Mouse (Mus musculus) macrophage (primary cell): ENCODE data around the gene Mylk3. TPM values are rescaled to one million over a fixed set of nuclear protein-coding genes. Genes with fewer than 3 reads are reported as not detected.

Experiments used
- H3K27ac ChIP-seq: fragments of 350-480 bp; formaldehyde crosslinking; 2 replicates; pipeline ENCODE4 v1.9.0; 2021
- H3K36me3 ChIP-seq: fragments of 350-480 bp; formaldehyde crosslinking; 2 replicates; pipeline ENCODE4 v1.9.0; 2021; ENCODE audit errors: inconsistent target
- H3K4me3 ChIP-seq: fragments of 350-480 bp; formaldehyde crosslinking; 2 replicates; pipeline ENCODE4 v1.9.0; 2021; ENCODE audit errors: inconsistent target
- H3K79me2 ChIP-seq: fragments of 350-480 bp; formaldehyde crosslinking; 2 replicates; pipeline ENCODE4 v1.9.0; 2021; ENCODE audit errors: inconsistent target
- WGBS: methylation state at CpG from one replicate; pipeline ENCODE4 v1.1.7; 2026; ENCODE audit warnings: inconsistent platforms; ENCODE audit not compliant: missing documents; 5-methylcytosine and 5-hydroxymethylcytosine counted together
- polyA plus RNA-seq: library from polyadenylated mRNA; stranded (reverse); fragments of 250-400 nt; gene quantifications from 3 replicates; pipeline ENCODE4 v1.2.4, GENCODE M21; 2018; ENCODE audit warnings: inconsistent platforms
- total RNA-seq, 78 experiments: library from RNA; depleted of rRNA; stranded (reverse); fragments of 250-400 nt; gene quantifications; 1 replicate in 9 of 78; 2 replicates in 24 of 78; 3 replicates in 43 of 78; 4 replicates in 2 of 78; pipeline ENCODE4 v1.2.4; 2018; ENCODE audit warnings: inconsistent platforms in 56 of 78

The Mylk3 gene
- total RNA-seq (2018; cell fraction: chromatin; rRNA removed), result 1 to 10 TPM in 4 of 26 experiments, under 1 TPM in 4, not detected in 18; 0.23 to 3.3 (median 1.1) TPM
- total RNA-seq (2018; cell fraction: cytosol; rRNA removed), result under 1 TPM in 1 of 26 experiments, not detected in 25; 0.07 TPM
- under 1 TPM in 1 of 26 experiments, not detected in 25; 0.22 TPM for total RNA-seq (2018; cell fraction: nucleus; rRNA removed)
- polyA plus RNA-seq, result 0.06 TPM in 1 of 3 replicates, not detected in the others

DNA sequence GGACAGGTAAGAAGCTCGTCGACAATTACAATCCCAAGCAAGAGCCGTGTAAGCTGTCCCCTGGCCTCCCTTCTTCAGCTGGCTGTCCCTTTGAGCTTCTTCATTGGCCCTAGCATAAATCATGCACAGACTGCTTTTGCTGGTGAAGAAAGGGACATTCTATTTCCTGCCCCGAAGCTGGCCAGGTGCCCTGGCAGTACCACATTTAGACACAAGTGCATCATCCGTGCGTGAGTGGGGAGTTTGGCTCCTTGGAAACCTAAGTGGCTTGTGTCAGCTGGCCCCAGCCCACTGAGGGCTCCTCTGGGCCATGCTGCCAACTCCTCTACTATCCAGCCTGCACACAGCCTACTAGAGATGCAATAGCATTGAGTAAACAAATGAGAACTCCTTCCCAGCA is at the start of gene Mylk3:
Gene Mylk3, minus strand, starts transcription at position 141 of the 400 bp plus-strand sequence.
- 53% methylated on average over 6 of the region's 6 CpGs for WGBS
- H3K27ac ChIP-seq, result no peak within 1 kb of the TSS
- no peaks in the 10 kb centered on the region for H3K36me3 ChIP-seq
- no peak within 1 kb of the TSS for H3K4me3 ChIP-seq
- H3K79me2 ChIP-seq, result no peaks in the 10 kb centered on the region

DNA sequence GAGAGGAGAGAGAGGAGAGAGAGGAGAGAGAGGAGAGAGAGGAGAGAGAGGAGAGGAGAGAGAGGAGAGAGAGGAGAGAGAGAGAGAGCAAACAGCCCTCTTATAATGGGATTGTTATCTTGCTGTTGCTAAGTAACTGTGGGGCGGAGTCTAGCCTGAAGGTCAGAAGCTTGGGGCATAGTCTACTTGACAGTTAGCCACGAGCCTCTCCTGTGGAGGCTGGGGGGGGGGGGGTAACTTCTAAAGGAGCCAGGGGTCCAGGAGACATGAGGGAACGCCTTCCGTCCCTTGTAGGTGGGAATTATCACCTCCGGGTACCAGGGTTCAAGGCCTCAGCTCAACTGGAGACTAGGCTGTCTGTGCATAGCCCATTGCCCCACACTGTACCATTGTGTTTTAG is 49.6 kb upstream of the Mylk3 start:
- Histone ChIP-seq H3K36me3 (no peaks in the 10 kb centered on the region), H3K79me2 (peaks cover 15% of the 10 kb centered on the region), H3K4me3 (no peak overlapping the region), H3K27ac (no peak overlapping the region)
- WGBS, result 82% methylated on average over 5 of the region's 5 CpGs

GRCm38 (mm10) chr8:85434817-85435216 is 48.7 kb upstream of the Mylk3 start:
- H3K4me3 ChIP-seq, result no peak overlapping the region
- no peaks in the 10 kb centered on the region for H3K36me3 ChIP-seq
- no peak overlapping the region for H3K27ac ChIP-seq
- 95% methylated on average over 12 of the region's 12 CpGs for WGBS
- peaks cover 24% of the 10 kb centered on the region for H3K79me2 ChIP-seq

GRCm38 (mm10) chr8:85433017-85433393 is 46.9 kb upstream of the Mylk3 start:
- Histone ChIP-seq H3K36me3 (no peaks in the 10 kb centered on the region), H3K79me2 (peaks cover 42% of the 10 kb centered on the region), H3K27ac (no peak overlapping the region), H3K4me3 (peak overlapping the region; percentile 34)
- 2% methylated on average over 6 of the region's 6 CpGs for WGBS

DNA sequence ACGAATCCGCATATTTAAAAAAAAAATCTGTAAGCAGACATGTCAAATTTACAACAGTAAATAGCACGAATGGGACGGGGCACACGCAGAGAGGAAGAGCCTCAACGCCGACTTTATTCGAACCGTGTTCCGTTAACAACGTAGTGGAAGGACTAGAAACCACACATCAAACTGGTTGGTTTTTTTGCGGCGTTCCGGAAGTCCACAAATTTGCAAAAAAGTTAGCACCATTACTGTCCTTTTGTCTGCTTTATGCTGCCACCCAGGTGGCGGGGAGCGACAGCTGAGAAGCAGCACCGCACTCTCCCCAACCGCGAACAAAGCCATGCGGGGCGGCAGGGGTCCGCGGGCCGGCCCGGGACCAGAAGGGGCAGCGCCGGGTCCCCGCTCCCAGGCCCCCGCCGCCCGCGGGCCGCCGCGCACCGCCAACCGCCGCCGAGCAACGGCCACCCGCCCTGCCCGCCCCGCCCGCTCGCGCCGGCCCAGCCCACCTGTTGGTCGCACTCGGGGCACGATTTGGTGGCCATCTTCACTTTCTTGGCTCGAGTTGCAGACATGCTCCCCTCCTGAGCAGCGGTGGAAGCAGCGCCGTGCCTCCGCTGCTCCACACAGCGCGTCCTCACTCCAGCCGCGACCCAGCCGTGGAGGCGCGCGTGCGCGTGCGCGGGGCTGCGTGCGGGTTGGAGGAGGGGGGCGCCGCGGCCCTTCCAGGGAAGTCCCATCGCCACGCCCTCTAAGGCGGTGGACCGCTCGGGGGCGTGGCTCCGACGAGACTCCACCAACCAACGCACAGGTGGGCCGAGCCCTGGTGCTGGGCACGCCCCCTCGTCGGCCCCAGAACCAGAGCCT is 46.2 kb upstream of the Mylk3 start, which contains the start of gene 4921524J17Rik:
Gene 4921524J17Rik, minus strand, starts transcription at position 666 of the 849 bp plus-strand sequence.
- peak within 1 kb of the TSS; percentile 48 for H3K27ac ChIP-seq
- WGBS, result under 1% methylated on average over 75 of the region's 85 CpGs
- H3K36me3 ChIP-seq, result no peaks in the 10 kb centered on the region
- peak within 1 kb of the TSS; percentile 68 for H3K4me3 ChIP-seq
- H3K79me2 ChIP-seq, result peaks cover 48% of the 10 kb centered on the region

DNA sequence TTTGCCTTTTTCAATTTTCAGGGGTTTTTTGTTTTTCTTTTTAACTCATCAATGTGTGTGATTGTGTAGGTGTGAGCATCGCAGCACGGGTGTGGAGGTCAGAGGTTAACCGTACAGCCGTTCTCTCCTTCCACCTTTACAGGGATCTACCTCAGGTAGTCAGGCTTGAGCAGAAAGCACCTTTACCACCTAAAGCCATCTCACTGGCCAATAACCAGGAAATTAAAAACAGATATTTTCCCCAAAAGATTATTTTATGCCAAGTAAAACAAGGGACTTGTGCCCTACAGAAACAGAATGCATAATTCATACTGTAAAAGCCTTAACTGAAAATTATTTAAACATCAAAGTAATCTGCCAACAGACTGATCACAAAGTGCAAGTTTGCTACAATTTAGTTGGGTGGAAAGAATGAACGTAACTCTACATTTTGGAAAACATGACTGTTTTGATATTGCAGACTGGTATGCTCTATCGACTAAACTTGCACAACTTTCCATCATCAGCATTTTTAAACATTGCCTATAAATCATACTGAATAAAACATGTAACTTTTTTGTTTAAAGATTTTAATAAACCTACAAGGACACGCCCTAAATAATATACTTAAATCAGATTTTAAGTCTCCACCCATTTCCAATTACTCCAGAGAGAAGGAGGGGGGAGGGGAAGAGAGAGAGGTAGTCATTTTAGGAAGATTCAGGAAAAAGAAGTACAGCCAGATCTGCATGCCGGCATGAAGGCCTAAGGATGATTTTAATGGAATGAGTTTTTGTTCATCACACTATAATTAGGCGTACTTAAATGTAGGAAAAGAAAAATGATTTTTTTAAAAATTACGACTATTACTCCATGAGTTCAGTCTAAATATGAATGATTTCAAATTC is 45.4 kb upstream of the Mylk3 start:
- peak overlapping the region; percentile 68 for H3K4me3 ChIP-seq
- 16% methylated on average over 10 of the region's 10 CpGs for WGBS
- H3K79me2 ChIP-seq, result peaks cover 57% of the 10 kb centered on the region
- H3K27ac ChIP-seq, result peak overlapping the region; percentile 48
- no peaks in the 10 kb centered on the region for H3K36me3 ChIP-seq

DNA sequence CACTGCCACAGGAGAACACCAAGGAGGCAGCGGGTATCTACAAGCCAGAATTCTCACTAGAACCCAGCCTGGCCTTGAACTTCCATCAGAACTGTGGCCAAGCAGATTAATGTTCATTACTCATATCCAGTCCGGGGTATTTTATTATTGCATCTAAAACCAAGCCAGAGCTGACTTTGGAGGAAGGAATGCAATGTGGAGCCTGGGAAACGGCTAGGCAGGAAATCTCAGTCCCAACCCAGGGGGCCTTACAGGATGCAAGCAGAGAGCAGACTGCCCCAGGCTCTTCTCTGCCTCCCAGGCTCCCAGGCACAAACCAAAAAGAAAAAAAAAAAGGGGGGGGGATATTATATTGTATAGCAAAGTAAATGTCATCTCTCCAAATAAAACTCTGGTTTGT is 44.7 kb upstream of the Mylk3 start:
- H3K36me3 ChIP-seq, result no peaks in the 10 kb centered on the region
- H3K79me2 ChIP-seq, result peaks cover 64% of the 10 kb centered on the region
- H3K27ac ChIP-seq, result no peak overlapping the region
- WGBS, result 57% methylated on average over 3 of the region's 3 CpGs
- peak overlapping the region; percentile 68; the same call in 1 of the 2 replicates for H3K4me3 ChIP-seq

GRCm38 (mm10) chr8:85429219-85429618 is 43.1 kb upstream of the Mylk3 start:
- no peaks in the 10 kb centered on the region for H3K36me3 ChIP-seq
- H3K27ac ChIP-seq, result no peak overlapping the region
- H3K4me3 ChIP-seq, result no peak overlapping the region
- WGBS, result 68% methylated on average over 4 of the region's 4 CpGs
- H3K79me2 ChIP-seq, result peaks cover 80% of the 10 kb centered on the region

- no peak overlapping the region for H3K4me3 ChIP-seq
- H3K36me3 ChIP-seq, result no peaks in the 10 kb centered on the region
- WGBS, result 91% methylated on average over 4 of the region's 4 CpGs
These were observed 40.9 kb upstream of the Mylk3 start for GRCm38 (mm10) chr8:85427026-85427425.

GRCm38 (mm10) chr8:85421329-85421728 is 35.2 kb upstream of the Mylk3 start:
- no peaks in the 10 kb centered on the region for H3K36me3 ChIP-seq
- H3K27ac ChIP-seq, result no peak overlapping the region
- WGBS, result 100% methylated on average over 1 of the region's 1 CpGs
- H3K4me3 ChIP-seq, result no peak overlapping the region
- H3K79me2 ChIP-seq, result peaks cover 98% of the 10 kb centered on the region

More at GRCm38 (mm10) chr8:85427026-85427425, 40.9 kb upstream of the Mylk3 start:
- H3K27ac ChIP-seq, result no peak overlapping the region
- peaks cover 98% of the 10 kb centered on the region for H3K79me2 ChIP-seq

GRCm38 (mm10) chr8:85408526-85408925 is 22.4 kb upstream of the Mylk3 start:
- H3K36me3 ChIP-seq, result peaks cover 6% of the 10 kb centered on the region; the same call in 1 of the 2 replicates
- H3K4me3 ChIP-seq, result no peak overlapping the region
- no peak overlapping the region for H3K27ac ChIP-seq
- 97% methylated on average over 3 of the region's 3 CpGs for WGBS
- H3K79me2 ChIP-seq, result peaks cover 6% of the 10 kb centered on the region; the same call in 1 of the 2 replicates

- H3K79me2 ChIP-seq, result peaks cover 2% of the 10 kb centered on the region; the same call in 1 of the 2 replicates
- peaks cover 6% of the 10 kb centered on the region; the same call in 1 of the 2 replicates for H3K36me3 ChIP-seq
- H3K4me3 ChIP-seq, result no peak overlapping the region
- 9% methylated on average over 5 of the region's 7 CpGs for WGBS
- no peak overlapping the region for H3K27ac ChIP-seq
These were observed 21.9 kb upstream of the Mylk3 start for GRCm38 (mm10) chr8:85408053-85408505.

DNA sequence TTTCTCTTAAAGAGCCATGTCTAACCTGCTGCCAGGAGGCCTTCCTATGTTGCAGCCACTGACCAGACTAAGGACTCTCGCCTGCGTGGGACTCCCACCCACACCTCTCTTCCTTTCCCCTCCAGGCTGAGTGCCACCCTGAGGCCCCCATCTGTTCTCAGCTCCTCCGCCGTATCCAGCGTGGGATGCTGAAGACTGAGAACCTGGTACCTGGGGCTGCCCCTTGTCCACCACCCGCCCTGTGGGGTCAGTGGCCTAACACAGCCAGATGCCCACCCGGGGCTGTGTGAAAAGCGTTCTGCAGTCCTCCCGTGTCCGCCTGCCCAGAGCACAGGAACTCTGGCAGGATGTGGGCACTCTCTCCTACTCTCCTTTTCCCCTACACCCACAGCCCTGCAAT is 19.8 kb upstream of the Mylk3 start:
- H3K4me3 ChIP-seq, result no peak overlapping the region
- 59% methylated on average over 10 of the region's 10 CpGs for WGBS
- peaks cover 4% of the 10 kb centered on the region; the same call in 1 of the 2 replicates for H3K36me3 ChIP-seq
- H3K27ac ChIP-seq, result no peak overlapping the region
- no peaks in the 10 kb centered on the region for H3K79me2 ChIP-seq

DNA sequence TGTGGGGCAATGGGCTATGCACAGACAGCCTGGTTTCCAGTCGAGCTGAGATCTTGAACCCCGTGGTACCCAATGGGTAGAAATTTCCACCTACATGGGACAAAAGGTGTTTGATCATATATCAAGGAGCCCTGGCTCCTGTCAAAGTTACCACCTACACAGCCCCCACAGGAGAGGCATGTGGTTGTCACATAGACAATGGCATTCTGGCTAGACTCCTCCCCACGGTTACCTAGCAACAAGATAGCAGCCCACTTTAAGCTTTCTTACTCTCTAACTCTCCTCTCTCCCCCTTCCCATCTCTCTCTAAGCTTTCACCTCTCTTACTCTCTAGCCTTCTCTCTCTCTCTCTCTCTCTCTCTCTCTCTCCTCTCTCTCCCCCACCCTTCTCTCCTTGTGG is 19.3 kb upstream of the Mylk3 start:
- no peak overlapping the region for H3K27ac ChIP-seq
- 73% methylated on average over 3 of the region's 3 CpGs for WGBS
- no peaks in the 10 kb centered on the region for H3K36me3 ChIP-seq
- no peaks in the 10 kb centered on the region for H3K79me2 ChIP-seq
- no peak overlapping the region for H3K4me3 ChIP-seq
